Mouse (Mus musculus): ENCODE data around the gene B430306N03Rik. TPM values are rescaled to one million over a fixed set of nuclear protein-coding genes. Genes with fewer than 3 reads are reported as not detected.

The B430306N03Rik gene
- polyA plus RNA-seq, 1 experiment from 2014 or later = not detected

DNA sequence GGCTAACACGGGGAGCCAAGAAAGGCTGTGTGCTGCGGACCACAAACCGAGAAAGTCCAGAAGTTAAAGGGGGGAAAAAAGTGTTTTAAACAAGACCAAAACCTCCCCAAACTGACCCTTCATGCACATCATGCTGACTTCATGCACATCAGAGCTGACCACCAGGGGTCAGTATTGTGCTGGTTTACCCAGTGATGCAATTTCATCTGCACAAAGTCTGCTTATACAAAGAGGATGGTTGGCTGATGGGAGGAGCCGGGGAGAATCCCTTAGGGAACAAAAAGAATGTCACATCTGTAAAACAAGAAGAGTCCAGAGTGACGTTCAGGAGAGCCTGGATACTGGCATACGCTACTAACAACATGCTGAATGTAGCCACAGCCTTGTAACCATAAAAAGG is 41.1 kb upstream of the B430306N03Rik start:
- peak; percentile 90 for DNase-seq (ENCODE audit: low spot score)
- 29% methylated on average over 6 of the region's 6 CpGs for WGBS
- Histone ChIP-seq H3K4me1 (ENCODE audit: control insufficient read depth, insufficient read depth, low read length) (no peaks in the 10 kb centered on the region), H3K9me3 (replicated peaks; ENCODE audit: control insufficient read depth, low read length) (no peaks in the 10 kb centered on the region), H3K9ac (replicated peaks; ENCODE audit: low read length) (no peak overlapping the region), H3K4me2 (ENCODE audit: low read depth, low read length) (no peak overlapping the region), H3K36me3 (replicated peaks; ENCODE audit: control insufficient read depth, insufficient read depth, low read depth, low read length) (no peaks in the 10 kb centered on the region), H3K27me3 (ENCODE audit: control insufficient read depth, insufficient read depth, low read length) (no peaks in the 10 kb centered on the region), H3K4me3 (ENCODE audit: low read depth, low read length) (no peak overlapping the region), H3K27ac (replicated peaks; ENCODE audit: low read depth, low read length) (no peak overlapping the region)
- no peak for ATAC-seq (replicated peaks; ENCODE audit: insufficient number of reproducible peaks, low FRiP score, low TSS enrichment, low read depth)

DNA sequence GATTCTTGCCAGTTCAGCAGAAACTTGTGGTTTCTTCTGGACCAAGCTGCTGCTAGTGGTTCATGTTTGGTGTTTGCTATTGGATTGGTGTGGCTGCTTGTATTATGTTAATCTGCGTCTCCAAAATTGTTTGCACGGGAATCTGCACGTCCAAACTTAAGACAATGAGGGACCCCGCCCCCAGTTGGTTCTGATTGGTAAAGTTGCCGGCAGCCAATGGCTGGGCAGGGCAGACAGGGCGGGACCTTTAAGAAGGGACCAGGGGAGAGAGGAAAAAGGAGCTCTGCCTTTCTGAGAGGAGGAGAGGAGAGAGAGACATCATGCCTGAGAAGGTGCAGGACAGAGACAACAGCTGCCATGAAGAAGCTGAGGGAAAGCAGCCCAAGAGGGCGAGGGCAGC is 40.2 kb upstream of the B430306N03Rik start:
- Histone ChIP-seq H3K9ac (replicated peaks; ENCODE audit: low read length) (no peak overlapping the region), H3K4me2 (ENCODE audit: low read depth, low read length) (no peak overlapping the region), H3K4me1 (ENCODE audit: control insufficient read depth, insufficient read depth, low read length) (no peaks in the 10 kb centered on the region), H3K36me3 (replicated peaks; ENCODE audit: control insufficient read depth, insufficient read depth, low read depth, low read length) (no peaks in the 10 kb centered on the region), H3K27ac (replicated peaks; ENCODE audit: low read depth, low read length) (no peak overlapping the region), H3K9me3 (replicated peaks; ENCODE audit: control insufficient read depth, low read length) (no peaks in the 10 kb centered on the region), H3K4me3 (ENCODE audit: low read depth, low read length) (no peak overlapping the region), H3K27me3 (ENCODE audit: control insufficient read depth, insufficient read depth, low read length) (no peaks in the 10 kb centered on the region)
- 69% methylated on average over 7 of the region's 7 CpGs for WGBS
- DNase-seq (ENCODE audit: low spot score) = no peak
- no peak for ATAC-seq (replicated peaks; ENCODE audit: insufficient number of reproducible peaks, low FRiP score, low TSS enrichment, low read depth)

DNA sequence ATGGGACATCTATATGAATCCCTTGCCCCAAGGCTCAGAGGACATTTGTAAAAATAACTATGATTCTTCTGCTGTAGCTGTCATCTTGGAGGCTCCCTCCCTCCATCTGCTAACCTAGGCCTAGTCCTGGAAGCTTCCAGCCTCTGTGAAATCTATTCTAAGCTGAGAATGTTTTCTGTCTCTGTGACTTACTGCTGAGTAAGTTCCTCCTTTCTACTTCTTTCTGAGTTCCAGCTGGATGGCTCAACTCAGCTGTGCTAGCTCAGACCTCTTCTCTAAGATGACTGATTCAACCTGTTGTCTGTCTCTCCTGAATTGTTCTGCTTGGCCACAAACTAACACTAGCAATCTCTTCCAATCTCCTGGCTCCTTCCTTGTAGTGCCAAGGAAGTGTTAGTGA is 37.6 kb upstream of the B430306N03Rik start:
- Histone ChIP-seq H3K9me3 (replicated peaks; ENCODE audit: control insufficient read depth, low read length) (no peaks in the 10 kb centered on the region), H3K36me3 (replicated peaks; ENCODE audit: control insufficient read depth, insufficient read depth, low read depth, low read length) (no peaks in the 10 kb centered on the region), H3K4me2 (ENCODE audit: low read depth, low read length) (no peak overlapping the region), H3K9ac (replicated peaks; ENCODE audit: low read length) (no peak overlapping the region), H3K27ac (replicated peaks; ENCODE audit: low read depth, low read length) (no peak overlapping the region), H3K27me3 (ENCODE audit: control insufficient read depth, insufficient read depth, low read length) (no peaks in the 10 kb centered on the region), H3K4me1 (ENCODE audit: control insufficient read depth, insufficient read depth, low read length) (no peaks in the 10 kb centered on the region), H3K4me3 (ENCODE audit: low read depth, low read length) (no peak overlapping the region)
- ATAC-seq (replicated peaks; ENCODE audit: insufficient number of reproducible peaks, low FRiP score, low TSS enrichment, low read depth) = no peak
- DNase-seq (ENCODE audit: low spot score) = no peak

DNA sequence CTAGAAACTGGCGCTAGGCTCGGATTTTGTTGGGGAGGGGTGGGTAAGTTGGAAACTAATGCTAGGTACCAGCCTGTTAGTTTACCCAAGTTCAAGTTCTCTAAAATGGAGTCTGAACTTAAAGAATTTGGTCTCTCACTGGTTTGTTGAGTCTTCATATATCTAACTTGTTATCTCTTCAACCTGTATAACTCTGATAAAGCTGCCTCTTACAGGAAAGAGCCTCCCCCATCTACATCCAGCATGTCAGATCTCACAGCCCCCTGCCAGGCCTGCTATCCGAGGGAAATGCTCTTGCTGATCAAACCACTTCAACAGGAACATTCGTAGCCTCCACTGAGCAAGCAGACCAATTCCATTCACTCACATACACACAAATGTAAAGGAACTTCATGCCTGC is 36.9 kb upstream of the B430306N03Rik start:
- DNase-seq (ENCODE audit: low spot score) = no peak
- H3K9ac ChIP-seq (replicated peaks; ENCODE audit: low read length) = no peak overlapping the region
- ATAC-seq (replicated peaks; ENCODE audit: insufficient number of reproducible peaks, low FRiP score, low TSS enrichment, low read depth) = no peak
- H3K4me2 ChIP-seq (ENCODE audit: low read depth, low read length) = no peak overlapping the region
- H3K4me3 ChIP-seq (ENCODE audit: low read depth, low read length) = no peak overlapping the region
- no peaks in the 10 kb centered on the region for H3K36me3 ChIP-seq (replicated peaks; ENCODE audit: control insufficient read depth, insufficient read depth, low read depth, low read length)
- no peaks in the 10 kb centered on the region for H3K9me3 ChIP-seq (replicated peaks; ENCODE audit: control insufficient read depth, low read length)
- no peak overlapping the region for H3K27ac ChIP-seq (replicated peaks; ENCODE audit: low read depth, low read length)
- H3K27me3 ChIP-seq (ENCODE audit: control insufficient read depth, insufficient read depth, low read length) = no peaks in the 10 kb centered on the region
- no peaks in the 10 kb centered on the region for H3K4me1 ChIP-seq (ENCODE audit: control insufficient read depth, insufficient read depth, low read length)
- WGBS = 83% methylated on average over 4 of the region's 4 CpGs

DNA sequence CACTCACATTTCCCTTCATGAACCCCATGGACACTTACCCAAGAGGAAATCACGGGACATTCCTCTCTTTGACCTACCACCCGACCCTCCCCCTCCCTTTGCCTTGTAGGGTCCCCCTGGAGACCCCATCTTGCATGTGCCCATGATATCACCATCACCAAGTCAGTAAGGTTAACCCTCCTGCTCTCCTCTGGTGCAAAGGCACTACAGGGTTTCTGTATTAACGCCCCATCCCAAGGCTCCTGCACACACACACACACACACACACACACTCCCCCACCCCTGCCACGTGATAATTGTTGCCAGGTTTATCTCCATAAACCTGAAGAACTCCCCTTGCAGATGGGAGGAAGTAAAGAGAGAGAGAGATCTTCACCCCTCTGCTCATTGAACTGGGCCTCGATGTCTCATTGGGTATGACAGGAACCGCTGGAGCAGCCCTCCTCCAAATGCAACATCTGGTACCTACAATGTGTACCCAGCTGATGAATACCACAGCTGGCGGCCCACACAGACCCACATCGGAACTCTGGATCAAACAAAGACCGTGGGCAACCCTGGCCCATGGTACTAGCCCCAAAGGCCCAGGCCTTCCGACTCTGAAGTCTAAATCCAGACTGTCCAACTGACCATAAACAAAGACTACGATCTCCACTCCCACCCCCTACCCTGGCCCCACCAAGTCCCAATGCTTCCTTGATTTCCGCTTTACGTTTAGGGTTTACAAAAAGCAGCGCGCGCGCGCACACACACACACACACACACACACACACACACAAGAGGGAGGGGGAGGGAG is 34.8 kb upstream of the B430306N03Rik start:
- no peaks in the 10 kb centered on the region for H3K36me3 ChIP-seq (replicated peaks; ENCODE audit: control insufficient read depth, insufficient read depth, low read depth, low read length)
- DNase-seq (ENCODE audit: low spot score) (peak; percentile 34), ATAC-seq (replicated peaks; ENCODE audit: insufficient number of reproducible peaks, low FRiP score, low TSS enrichment, low read depth) (peak; percentile 79)
- H3K4me1 ChIP-seq (ENCODE audit: control insufficient read depth, insufficient read depth, low read length) = no peaks in the 10 kb centered on the region
- 24% methylated on average over 18 of the region's 18 CpGs for WGBS
- H3K9ac ChIP-seq (replicated peaks; ENCODE audit: low read length) = peak overlapping the region; percentile 61
- H3K9me3 ChIP-seq (replicated peaks; ENCODE audit: control insufficient read depth, low read length) = no peaks in the 10 kb centered on the region
- peak overlapping the region; percentile 44 for H3K4me2 ChIP-seq (ENCODE audit: low read depth, low read length)
- H3K4me3 ChIP-seq (ENCODE audit: low read depth, low read length) = peak overlapping the region; percentile 24
- H3K27me3 ChIP-seq (ENCODE audit: control insufficient read depth, insufficient read depth, low read length) = no peaks in the 10 kb centered on the region
- no peak overlapping the region; the same call in 1 of the 2 replicates for H3K27ac ChIP-seq (replicated peaks; ENCODE audit: low read depth, low read length)

DNA sequence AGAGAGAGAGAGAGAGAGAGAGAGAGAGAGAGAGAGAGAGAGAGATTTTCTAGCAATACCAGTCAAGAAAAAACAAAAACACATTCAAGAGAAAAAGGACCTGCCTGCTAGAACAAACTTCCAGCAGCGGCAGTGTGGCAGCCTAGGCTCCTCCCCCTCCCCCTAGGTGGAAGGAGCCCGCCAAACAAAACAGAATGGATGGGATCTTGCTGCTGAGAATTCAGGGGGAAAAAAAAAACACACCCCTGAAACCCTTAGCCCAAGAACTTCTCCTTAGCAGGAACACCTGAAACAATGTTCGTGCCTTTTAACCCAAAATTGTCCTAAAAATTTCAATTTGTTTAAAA is 34.2 kb upstream of the B430306N03Rik start:
- no peak overlapping the region; the same call in 1 of the 2 replicates for H3K27ac ChIP-seq (replicated peaks; ENCODE audit: low read depth, low read length)
- no peaks in the 10 kb centered on the region for H3K4me1 ChIP-seq (ENCODE audit: control insufficient read depth, insufficient read depth, low read length)
- H3K9ac ChIP-seq (replicated peaks; ENCODE audit: low read length) = peak overlapping the region; percentile 61
- no peaks in the 10 kb centered on the region for H3K9me3 ChIP-seq (replicated peaks; ENCODE audit: control insufficient read depth, low read length)
- no peaks in the 10 kb centered on the region for H3K36me3 ChIP-seq (replicated peaks; ENCODE audit: control insufficient read depth, insufficient read depth, low read depth, low read length)
- peak; percentile 79 for DNase-seq (ENCODE audit: low spot score)
- H3K27me3 ChIP-seq (ENCODE audit: control insufficient read depth, insufficient read depth, low read length) = no peaks in the 10 kb centered on the region
- H3K4me3 ChIP-seq (ENCODE audit: low read depth, low read length) = peak overlapping the region; percentile 24
- 8% methylated on average over 3 of the region's 3 CpGs for WGBS
- ATAC-seq (replicated peaks; ENCODE audit: insufficient number of reproducible peaks, low FRiP score, low TSS enrichment, low read depth) = no peak
- peak overlapping the region; percentile 44 for H3K4me2 ChIP-seq (ENCODE audit: low read depth, low read length)

DNA sequence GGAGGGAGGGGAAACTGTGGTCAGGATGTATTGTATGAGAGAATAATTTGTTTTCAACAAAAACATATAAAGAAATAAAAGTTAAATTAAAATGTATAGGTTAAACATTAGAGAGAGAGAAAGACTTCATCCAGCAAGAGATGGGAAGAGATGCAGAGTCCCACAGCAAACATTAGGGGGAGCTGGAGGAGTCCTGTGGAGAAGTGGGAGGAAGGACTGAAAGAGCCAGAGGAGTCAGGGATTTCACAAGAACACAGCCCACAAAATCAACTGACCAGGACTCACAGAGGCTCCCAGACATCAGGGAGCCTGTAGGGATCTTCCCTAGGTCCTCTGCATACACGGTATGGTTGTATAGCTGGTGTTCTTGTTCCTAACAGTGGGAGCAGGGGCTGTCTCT is 29.2 kb upstream of the B430306N03Rik start:
- no peak overlapping the region for H3K9ac ChIP-seq (replicated peaks; ENCODE audit: low read length)
- no peak overlapping the region for H3K27ac ChIP-seq (replicated peaks; ENCODE audit: low read depth, low read length)
- H3K9me3 ChIP-seq (replicated peaks; ENCODE audit: control insufficient read depth, low read length) = no peaks in the 10 kb centered on the region
- 57% methylated on average over 1 of the region's 1 CpGs for WGBS
- no peak for DNase-seq (ENCODE audit: low spot score)
- no peak for ATAC-seq (replicated peaks; ENCODE audit: insufficient number of reproducible peaks, low FRiP score, low TSS enrichment, low read depth)
- H3K4me2 ChIP-seq (ENCODE audit: low read depth, low read length) = no peak overlapping the region
- H3K27me3 ChIP-seq (ENCODE audit: control insufficient read depth, insufficient read depth, low read length) = no peaks in the 10 kb centered on the region
- H3K4me3 ChIP-seq (ENCODE audit: low read depth, low read length) = no peak overlapping the region
- no peaks in the 10 kb centered on the region for H3K36me3 ChIP-seq (replicated peaks; ENCODE audit: control insufficient read depth, insufficient read depth, low read depth, low read length)
- H3K4me1 ChIP-seq (ENCODE audit: control insufficient read depth, insufficient read depth, low read length) = no peaks in the 10 kb centered on the region

DNA sequence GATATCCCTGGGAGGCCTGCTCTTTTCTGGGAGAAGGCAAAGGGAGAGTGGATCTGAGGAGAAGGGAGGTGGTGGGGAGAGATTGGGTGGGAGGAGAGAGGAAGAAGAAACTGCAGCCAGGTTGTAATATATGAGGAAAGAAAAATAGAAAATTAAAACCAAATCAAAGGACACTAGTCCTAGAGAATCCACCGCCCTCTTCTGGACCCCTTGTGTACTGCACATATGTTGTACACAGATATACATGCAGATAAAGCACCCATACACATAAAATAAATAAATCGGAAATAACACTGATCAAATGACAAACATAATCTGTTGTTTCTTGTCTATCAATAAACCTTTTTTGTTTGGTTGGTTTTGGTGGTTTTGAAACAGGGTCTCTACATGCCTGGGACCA is 28.7 kb upstream of the B430306N03Rik start:
- H3K9me3 ChIP-seq (replicated peaks; ENCODE audit: control insufficient read depth, low read length) = no peaks in the 10 kb centered on the region
- WGBS = 59% methylated on average over 2 of the region's 2 CpGs
- H3K4me1 ChIP-seq (ENCODE audit: control insufficient read depth, insufficient read depth, low read length) = no peaks in the 10 kb centered on the region
- H3K27ac ChIP-seq (replicated peaks; ENCODE audit: low read depth, low read length) = no peak overlapping the region
- H3K27me3 ChIP-seq (ENCODE audit: control insufficient read depth, insufficient read depth, low read length) = no peaks in the 10 kb centered on the region
- no peak overlapping the region for H3K9ac ChIP-seq (replicated peaks; ENCODE audit: low read length)
- no peak for DNase-seq (ENCODE audit: low spot score)
- no peaks in the 10 kb centered on the region for H3K36me3 ChIP-seq (replicated peaks; ENCODE audit: control insufficient read depth, insufficient read depth, low read depth, low read length)
- H3K4me3 ChIP-seq (ENCODE audit: low read depth, low read length) = no peak overlapping the region
- no peak for ATAC-seq (replicated peaks; ENCODE audit: insufficient number of reproducible peaks, low FRiP score, low TSS enrichment, low read depth)
- H3K4me2 ChIP-seq (ENCODE audit: low read depth, low read length) = no peak overlapping the region

Measured in embryonic facial prominence, embryonic 11.5 days (tissue).